Mouse (Mus musculus): Measurements from ENCODE around the gene Ctf2. TPM values are rescaled to one million over a fixed set of nuclear protein-coding genes. Genes with fewer than 3 reads are reported as not detected.
A peak's percentile ranks its signal among the peaks of the same experiment; 100 is the strongest.

Gene Ctf2
- polyA plus RNA-seq, 2 experiments from 2014 or later = not detected

- ATAC-seq = no peak
These were observed 27.8 kb upstream of the Ctf2 start for GRCm38 (mm10) chr7:127759716-127760115.

DNA sequence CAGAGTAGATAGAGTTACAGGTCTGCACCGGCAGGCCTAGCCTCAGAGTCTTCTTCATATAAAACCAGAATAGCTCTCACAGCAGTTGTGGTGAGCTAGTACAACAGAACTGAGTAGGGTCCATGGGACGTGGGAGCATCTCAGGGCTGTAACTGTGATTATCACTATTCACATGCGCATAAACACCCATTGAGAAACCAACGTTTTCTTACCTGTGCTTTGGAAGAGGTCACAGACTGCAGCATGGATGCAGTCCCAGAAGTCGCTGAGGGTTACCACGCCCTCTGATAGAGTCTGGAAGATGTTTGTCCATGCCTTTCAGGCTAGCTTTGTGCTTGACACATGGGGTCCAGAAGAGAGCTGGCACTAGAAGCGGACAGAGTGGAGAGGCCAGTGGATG, 21.8 kb upstream of the Ctf2 start:
- no peak for ATAC-seq

- ATAC-seq = no peak
These were observed 21.2 kb upstream of the Ctf2 start for GRCm38 (mm10) chr7:127753158-127753557.

DNA sequence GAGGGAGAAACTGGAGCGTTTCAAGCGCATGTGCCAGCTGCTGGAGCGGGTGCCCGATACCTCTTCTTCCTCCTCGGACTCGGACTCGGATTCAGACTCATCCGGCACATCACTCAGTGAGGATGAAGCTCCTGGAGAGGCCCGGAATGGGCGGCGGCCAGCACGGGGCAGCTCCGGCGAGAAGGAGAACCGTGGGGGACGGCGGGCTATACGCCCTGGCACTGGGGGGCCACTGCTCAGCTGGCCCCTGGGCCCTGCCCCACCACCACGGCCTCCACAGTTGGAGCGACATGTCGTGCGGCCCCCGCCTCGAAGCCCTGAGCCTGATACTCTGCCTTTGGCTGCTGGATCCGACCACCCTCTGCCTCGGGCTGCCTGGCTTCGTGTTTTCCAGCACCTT, 20.1 kb upstream of the Ctf2 start:
- no peak for ATAC-seq

GRCm38 (mm10) chr7:127751619-127752018, 19.7 kb upstream of the Ctf2 start:
- no peak for ATAC-seq

- ATAC-seq = no peak
These were observed 18.5 kb upstream of the Ctf2 start for GRCm38 (mm10) chr7:127750131-127751127.

- ATAC-seq = no peak
These were observed 16.2 kb upstream of the Ctf2 start for GRCm38 (mm10) chr7:127748235-127748560.

DNA sequence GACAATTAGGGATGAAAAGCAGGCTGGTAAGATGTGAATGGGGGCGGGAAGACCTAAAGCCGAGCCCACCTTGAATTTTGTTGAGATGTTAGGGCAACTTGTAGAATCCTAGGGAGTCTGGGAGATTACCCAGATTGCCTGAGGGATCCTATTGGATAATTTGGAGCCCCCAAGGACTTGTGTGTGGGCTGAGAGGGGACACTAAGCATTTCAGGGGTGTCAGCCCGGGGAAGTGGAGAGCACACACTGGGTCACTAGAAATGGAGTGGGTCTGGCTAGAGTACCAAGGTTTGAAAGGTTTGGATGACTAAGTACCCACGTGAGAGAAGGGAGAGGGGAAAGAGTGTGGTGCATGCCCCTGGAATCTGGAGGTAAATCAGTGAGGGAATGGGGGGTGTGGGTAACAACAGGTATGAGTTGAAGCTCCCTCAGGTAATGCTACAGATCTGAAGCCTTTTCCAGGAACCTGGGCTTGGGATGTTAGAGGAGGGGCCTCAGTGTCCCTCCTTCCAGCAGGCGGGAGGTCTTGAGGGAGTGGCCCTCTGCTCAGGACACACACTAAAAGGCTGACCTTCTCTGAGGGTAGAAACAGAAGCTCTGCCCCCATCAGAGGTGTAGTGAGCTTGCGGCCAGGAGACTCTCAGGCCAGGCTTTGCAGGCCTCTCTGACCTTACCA, 15.7 kb upstream of the Ctf2 start:
- ATAC-seq = no peak

DNA sequence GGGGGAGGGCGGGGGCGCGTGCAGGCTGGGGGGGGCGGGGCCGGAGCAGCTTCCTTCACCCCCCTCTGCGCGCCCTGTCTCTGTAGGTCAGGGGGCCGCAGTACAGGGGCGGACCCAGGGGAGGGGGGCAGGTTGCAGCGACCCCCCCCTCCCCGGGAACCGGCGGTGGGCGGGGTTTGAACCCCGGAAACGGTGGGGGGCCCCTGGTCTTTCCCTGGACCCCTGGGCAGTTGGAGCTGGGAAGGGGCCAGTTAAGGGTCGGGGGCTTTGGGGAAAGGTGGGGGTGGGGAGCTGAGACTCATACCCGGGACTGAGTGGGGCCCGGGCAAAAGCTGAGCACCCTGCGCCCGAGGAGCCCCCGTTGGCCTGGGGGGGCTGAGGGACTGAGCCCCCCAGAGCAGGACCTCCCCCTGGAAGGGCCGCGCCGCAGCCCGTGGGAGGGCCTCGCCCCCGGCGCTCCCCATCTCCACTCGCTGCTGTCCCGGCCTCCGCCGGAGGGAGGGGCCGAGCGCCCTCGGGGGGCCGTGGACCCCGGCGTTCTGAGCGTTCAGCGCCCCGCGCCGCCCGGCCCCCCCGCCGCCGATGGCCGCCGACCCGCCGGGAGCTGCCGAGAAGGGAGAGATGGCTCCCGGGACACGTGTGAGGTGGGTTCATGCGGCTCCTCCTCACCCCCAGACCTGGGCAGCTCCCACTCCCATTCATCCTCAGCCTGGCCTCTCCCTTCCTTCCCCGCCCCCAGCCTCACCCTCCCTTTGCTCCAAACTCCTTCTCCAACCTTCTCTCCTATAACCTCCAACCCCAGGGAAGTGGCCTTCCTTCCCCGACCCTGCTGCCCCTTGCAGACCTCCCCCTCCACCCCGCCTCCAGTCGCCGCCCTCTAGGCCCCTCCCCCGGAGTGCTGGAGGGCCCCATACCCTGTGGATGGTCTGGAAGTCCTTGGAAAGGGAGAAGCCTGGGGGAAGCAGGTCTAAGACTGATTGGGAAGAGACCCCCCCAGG, 14.8 kb upstream of the Ctf2 start:
- no peak for ATAC-seq

DNA sequence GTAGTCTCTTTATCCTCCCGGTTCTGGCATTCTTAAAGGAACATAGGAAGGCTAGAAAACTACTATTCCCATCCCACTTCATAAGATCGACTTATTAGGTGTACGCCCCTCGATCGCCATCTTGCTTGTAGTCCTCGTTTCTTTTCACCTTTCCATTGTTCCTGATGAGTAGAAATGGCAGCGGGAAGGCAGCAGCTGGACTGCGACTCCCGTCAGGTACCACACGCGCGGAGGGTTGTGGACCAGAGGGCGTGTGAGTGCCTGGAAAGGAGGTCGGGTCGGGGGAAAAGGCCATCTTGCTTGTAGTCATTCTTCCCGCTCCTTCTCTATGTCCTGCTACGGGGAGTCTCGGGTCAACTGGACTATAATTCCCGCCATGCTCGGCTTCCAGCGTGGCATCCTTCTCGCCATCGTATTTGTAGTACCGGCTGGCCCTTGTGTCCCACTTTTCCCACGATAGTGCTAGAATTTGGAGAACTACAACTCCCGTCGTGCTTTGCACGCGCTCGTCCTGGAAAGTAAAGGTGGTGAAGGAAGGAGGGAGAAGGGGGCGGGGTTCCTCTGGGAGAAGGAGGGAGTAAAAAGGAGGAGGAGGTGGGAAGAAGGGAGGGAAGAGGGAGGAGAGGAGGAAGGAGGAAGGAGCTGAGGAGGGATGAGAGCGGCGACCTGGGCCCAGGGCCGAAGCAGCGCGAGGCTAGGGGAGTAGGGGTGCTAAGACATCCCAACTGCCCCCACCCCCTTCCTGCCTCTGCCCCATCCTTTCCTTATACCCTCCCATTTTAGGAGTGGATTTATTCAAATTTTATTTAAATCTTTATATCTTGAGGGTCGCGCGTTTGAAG, 13.9 kb upstream of the Ctf2 start:
- ATAC-seq = peak; percentile 40

- ATAC-seq = peak; percentile 96
These were observed 13.3 kb upstream of the Ctf2 start for GRCm38 (mm10) chr7:127745251-127745651.

DNA sequence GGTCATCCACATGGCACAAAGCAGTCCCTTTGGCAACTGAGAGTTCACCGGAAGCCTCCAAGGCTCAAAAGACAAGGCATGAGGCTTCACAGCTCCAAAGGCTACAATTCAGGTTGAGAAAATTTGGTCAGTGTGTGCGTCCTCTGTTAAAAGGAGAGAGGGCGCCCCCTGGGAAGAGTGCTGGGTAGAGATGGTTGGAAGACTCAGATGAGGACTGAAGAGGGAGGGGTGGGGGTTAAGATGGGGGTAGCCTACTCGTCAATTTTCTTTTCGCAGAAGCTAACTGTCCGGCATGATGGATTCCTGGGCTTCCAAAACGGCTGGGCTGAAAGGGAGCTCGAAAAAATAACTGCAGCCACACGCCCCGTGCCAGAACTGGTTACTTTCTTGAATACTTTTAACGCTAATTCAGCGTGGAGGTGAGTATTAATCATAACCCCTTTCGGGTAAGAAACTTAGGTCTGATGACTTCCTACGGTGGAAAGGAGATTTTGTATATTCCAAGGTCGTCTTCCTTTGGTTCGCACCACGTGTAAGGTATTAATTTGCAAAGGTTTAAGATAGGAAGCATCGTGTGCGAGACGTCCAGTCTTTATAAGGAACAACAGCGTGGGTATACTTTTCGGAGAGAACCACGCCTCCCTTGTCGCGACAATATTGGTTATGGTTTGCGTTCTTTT, 12.5 kb upstream of the Ctf2 start, which contains the start of gene Fbxl19:
Gene Fbxl19, plus strand, starts transcription at position 178 of the 680 bp plus-strand sequence.
- ATAC-seq = no peak

DNA sequence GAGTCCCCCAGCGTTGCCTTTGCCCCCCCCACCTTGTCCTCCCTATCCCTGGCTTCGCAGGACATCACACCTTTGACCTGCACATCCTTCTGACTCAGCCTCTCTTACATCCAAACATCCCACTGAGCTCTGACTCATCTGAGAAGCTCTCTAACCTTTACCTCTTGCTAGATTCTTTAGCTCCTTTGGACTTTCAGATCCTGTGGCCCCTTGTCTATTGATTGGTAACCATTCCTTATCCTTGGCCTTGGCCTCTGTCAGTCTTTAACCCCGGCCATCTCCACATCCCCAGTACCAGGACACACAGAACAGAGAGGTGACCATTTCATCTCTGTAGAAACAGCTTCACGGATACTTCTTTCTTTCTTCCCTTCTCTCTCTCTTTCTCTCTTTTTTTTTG, 1.8 kb downstream of the Ctf2 start:
- no peak for ATAC-seq

GRCm38 (mm10) chr7:127727898-127728297, 4.1 kb downstream of the Ctf2 start:
- no peak for ATAC-seq

DNA sequence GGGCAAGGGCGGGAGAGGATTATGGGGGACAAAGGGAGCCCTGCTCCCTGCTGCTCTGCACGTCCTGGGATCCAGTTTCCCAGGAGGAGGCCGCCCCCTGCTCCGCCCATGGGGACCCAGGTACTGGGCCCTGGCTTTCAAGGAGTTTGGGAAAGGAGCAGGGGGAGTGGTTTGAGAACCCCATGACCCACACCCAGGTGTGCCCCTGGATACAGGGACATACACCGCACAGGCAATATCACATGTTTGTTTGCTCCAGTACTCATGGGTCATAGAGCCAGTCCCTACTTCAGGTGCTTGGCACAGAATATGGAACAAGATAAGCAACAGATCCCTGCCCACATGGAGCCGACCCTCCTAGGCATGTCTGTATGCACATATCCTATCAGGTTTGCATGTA, 6.0 kb downstream of the Ctf2 start:
- ATAC-seq = no peak

DNA sequence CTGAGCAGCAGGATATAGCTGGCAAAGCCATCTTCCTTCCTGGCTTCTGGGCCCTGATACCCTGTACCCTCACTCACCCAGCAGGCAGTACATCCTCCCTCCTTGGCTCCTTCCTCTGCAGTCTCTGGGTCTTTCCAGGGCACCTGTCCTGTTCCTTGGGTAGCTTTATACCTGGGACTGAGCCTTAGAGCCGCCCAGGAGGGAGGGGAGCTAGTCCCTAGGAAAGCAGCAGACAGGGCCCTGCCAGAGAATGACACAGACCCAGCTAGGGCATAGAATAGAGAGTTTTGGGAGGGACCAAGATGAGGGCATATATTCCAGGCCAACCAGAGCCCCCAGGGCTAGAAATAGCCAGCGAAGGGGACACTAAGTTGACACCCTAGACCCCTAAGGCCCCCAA, 6.5 kb downstream of the Ctf2 start:
- ATAC-seq = no peak

DNA sequence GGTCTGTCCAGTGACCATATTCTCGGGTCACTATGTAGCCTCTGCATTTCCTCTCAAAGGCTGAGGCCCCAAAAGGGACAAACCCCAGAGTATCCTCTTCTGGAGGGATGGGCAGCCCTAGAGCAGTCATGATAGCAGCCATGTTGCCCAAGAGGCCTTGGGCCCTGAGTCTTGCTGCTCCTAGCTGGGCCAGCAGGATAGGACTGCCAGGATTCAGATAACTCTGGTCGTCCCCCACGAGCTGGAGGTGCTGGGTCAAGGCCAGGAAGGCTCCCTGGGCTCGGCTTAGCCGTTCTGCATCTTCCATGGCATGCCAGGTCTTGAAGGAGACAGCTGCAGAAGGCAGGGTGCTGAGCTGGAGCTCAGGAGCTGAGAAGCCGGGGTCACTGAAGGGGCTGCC, 12.7 kb downstream of the Ctf2 start:
- no peak for ATAC-seq

DNA sequence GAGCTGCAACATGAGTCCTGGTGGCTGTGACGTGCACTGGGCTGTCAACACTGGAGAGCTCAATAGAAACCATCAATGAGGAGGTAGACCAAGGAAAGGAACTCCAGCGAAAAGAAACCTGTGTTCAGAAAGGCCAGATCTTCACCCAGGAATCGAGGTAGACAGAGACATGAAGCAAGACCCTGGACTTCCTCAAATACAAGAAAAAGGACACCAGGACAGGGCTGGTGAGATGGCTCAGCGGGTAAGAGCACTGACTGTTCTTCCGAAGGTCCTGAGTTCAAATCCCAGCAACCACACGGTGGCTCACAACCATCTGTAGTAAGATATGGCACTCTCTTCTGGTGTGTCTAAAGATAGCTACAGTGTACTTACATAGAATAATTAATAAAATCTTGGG, 13.6 kb downstream of the Ctf2 start:
- ATAC-seq = no peak

DNA sequence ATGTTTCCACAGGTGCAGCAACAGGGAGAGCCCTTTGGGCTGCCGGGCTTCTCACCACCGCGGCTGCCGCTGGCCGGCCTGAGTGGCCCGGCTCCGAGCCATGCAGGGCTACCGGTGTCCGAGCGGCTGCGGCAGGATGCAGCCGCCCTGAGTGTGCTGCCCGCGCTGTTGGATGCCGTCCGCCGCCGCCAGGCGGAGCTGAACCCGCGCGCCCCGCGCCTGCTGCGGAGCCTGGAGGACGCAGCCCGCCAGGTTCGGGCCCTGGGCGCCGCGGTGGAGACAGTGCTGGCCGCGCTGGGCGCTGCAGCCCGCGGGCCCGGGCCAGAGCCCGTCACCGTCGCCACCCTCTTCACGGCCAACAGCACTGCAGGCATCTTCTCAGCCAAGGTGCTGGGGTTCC, 15.0 kb downstream of the Ctf2 start:
- ATAC-seq = peak; percentile 32

DNA sequence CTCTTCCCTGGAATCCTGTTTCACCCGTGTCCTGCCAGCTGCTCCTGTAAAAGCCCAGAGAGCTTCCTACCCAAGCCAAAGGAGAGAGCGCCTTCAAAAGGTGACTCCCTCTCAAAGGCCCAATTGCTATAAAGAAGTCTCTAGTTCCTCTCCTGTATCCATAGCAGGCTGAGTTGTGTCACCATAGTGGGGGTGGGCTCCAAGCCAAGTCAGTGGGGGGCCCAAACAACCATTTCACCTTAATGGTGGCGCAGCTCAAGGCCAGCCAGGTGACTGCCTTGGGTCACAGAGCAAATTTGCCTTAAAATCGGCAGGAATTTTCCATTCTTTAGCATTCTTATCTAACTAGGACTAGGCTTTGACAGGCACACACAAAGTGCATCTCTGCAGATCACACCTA, 17.1 kb downstream of the Ctf2 start:
- no peak for ATAC-seq

Measured in activated CD4-positive, CD25-positive, alpha-beta regulatory T cell, adult 4 months (primary cell).